Comparison of ENCODE assay signal across 13 mouse cellular contexts in genomic region chr7:75656297-75656852, GRCm38 (mm10).
DNase-seq lines count a peak whose midpoint lies in the region; ATAC-seq and TF ChIP-seq lines count a peak whose summit lies in the region.
"Had no signal": no experiment of that assay in that cellular context is flagged by ENCODE, and none has a peak within 500 bp of the region (broad histone marks: within the 10 kb centered on the region; RNA-seq: fewer than 3 reads in every experiment).

No protein-coding gene starts in this region.

- ATAC-seq in inflammation-experienced regulatory T-cells, adult 6 months: peak; percentile 78
- ATAC-seq in neutrophil, adult 5-6 weeks (ENCODE audit: extremely low read depth, insufficient number of reproducible peaks, low FRiP score, poor library complexity, severe bottlenecking): peak; percentile 69; the same call in 1 of the 2 replicates

- no peak overlapping the region for H3K4me3 ChIP-seq in testis, adult 2 months (ENCODE audit: control insufficient read depth, low read depth, low read length)
- H3K4me3 ChIP-seq: forebrain, embryonic 10.5 days had no signal

- no peaks in the 10 kb centered on the region for H3K36me3 ChIP-seq in testis, adult 2 months (ENCODE audit: control insufficient read depth, insufficient read depth, low read length)
- H3K36me3 ChIP-seq: forebrain, embryonic 10.5 days had no signal

- no peaks in the 10 kb centered on the region for H3K27me3 ChIP-seq in testis, adult 2 months (ENCODE audit: control insufficient read depth, insufficient read depth, low read length)

- H3K4me1 ChIP-seq in testis, adult 2 months (ENCODE audit: control insufficient read depth, insufficient read depth, low read length): no peaks in the 10 kb centered on the region

- no peak for DNase-seq in testis, postnatal 10 days (ENCODE audit: low spot score)
- peak; percentile 61 for DNase-seq in adipocyte (ENCODE audit: low spot score)
- no peak for DNase-seq in adrenal gland, postnatal 25 days
- DNase-seq in right cerebral cortex, adult 18-20 months: no peak
- DNase-seq in urinary bladder, postnatal 36 days (ENCODE audit: low spot score in 2 of 2): no peak
- DNase-seq: cerebellum, postnatal 10 days; kidney, adult 9 months; lung, postnatal 4 days; spleen, adult 18-20 months had no signal

- TF ChIP-seq CTCF in testis, adult 2 months (IDR thresholded peaks at IDR 0.05; ENCODE audit: control insufficient read depth, insufficient read depth, insufficient replicate concordance, low read depth, low read length): no peak

- no peak for TF ChIP-seq POLR2A in testis, adult 2 months (IDR thresholded peaks at IDR 0.05; ENCODE audit: control insufficient read depth, low read depth, low read length)

- H3K27ac ChIP-seq in testis, adult 2 months (ENCODE audit: control insufficient read depth, insufficient read depth, low read depth, low read length): peak overlapping the region; percentile 39; the same call in 1 of the 2 replicates
- H3K27ac ChIP-seq: forebrain, embryonic 10.5 days had no signal
